Mouse (Mus musculus): ENCODE measurements around the gene Gm5935. TPM values are rescaled to one million over a fixed set of nuclear protein-coding genes. Genes with fewer than 3 reads are reported as not detected.
"Not testable (repeated sequence)": the region's sequence is repeated elsewhere in the genome, so short reads cannot be mapped to it uniquely, and the experiment has no call there.

Gm5935 gene
- not detected in 2 replicates for polyA plus RNA-seq (2012; rRNA removed)

- not testable (repeated sequence) for DNase-seq (ENCODE audit: low read depth)
Observed at GRCm38 (mm10) chrX:24775064-24775463, at the start of gene Gm5935. Gene Gm5935, minus strand, starts transcription at chrX:24775164.

Other genes with a start within 250 kb of the Gm5935 start
- gene Gm4297, start 200.3 kb downstream of the Gm5935 start, polyA plus RNA-seq (2012; rRNA removed), result not detected in 2 replicates